Mouse (Mus musculus) brain, adult 2 months (tissue): ENCODE data around the gene Ntrk2.
A peak's percentile ranks its signal among the peaks of the same experiment; 100 is the strongest.

Experiments
- DNase-seq: peaks from one replicate; pipeline ENCODE4 v3.0.0; 2011; ENCODE audit warnings: low read depth, low spot score

Ntrk2 gene

DNA sequence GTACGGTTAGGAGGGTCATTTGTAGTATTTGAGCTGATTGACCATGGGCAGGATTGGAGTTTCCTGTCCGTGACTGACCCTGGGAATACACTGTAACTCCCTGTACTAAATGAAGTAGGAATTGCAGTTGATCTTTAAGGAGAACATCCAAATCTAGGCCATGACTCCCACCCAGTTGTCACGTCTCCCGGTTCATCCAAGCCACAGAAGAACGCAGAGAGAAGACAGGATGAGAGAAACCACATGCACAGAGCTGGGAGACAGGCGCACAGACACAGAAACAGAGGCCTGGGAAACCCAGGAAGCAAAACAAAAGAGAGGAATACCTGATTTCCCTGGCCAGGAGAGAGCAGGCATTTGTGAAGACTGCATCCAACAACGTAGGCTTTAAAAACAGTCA lies 117.1 kb downstream of the Ntrk2 start:
- peak; percentile 59 for DNase-seq

- no peak for DNase-seq
Observed at GRCm38 (mm10) chr13:58924486-58924885, 118.1 kb downstream of the Ntrk2 start.

DNA sequence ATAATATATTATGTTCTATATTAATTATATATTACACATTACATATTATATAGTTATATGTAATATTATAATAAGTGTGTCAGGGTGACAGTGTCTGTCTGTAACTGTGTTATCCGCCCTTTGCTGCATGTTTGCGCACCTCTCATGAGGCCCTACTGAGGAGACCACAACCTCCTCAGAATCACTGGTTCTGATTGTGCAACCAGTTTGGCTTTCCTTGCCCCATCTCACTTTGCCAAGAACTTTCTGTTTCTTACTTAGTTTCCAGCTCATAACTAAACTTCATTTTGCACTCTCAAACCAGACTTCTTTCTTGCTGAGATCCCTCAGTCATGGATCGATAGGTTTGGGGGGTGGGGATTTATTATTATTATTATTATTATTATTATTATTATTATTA lies 120.8 kb downstream of the Ntrk2 start:
- no peak for DNase-seq

DNA sequence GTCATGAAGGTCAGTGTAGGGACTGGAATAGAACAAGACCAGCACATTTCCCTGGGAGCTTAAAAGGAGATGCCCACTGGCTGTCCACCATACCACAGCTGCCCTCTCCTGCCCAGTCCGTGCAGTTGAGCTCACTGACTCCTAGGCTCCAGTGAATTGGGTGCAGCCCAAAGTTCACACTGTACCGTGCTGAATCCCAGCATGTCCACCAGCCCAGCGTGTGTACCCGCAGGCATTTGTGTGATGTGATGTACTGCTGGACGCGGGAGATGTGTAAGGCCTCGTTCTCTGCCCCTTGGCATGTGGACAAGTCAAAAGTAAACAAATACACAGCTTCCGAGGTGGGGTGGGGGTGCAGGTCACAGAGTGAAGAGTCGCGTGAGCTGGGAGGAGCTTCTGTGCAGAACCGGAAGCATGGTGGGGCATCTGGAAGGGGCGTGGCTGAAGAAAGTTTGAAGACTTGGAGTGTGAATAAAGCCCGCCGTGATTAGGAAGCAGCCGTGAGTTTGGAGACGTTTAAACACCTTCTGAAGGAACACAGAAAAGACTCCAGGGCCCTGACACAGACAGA lies 121.4 kb downstream of the Ntrk2 start:
- DNase-seq: no peak

DNA sequence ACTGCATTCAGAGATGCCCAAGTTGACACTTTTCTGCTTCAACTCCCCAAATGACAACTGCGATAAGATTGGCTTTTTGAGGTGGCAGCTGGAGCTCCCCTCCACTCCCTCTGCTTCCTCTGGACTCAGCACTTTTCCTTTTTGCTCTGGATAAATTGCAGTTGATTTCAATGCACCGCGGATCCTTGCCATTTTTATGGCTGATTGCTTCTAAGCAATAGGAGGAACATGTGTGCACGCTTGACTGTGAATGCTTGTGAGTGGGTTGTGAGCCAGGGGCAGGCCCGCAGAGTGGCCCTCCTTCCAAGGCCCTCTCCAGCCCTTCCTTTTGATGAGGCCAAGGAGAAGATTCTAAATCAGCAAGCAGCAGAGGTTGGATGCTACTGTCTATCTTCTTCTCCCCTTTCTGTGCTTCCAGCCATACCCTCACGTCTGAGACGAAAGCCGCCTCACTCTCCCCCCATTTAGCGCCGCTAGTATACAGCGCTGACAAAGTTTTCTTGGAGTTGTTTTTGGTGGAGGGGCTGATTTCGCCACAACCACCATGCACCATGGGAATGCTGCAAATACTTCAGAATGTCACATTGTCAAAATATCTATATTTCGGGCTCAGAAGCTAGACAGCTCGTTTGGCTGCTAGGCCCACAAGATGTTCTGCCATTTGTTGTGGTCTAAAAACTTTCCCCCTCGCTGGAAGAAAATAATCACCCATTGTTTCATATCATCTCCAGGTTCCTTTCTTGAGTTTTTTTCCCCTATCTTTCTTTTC lies 122.5 kb downstream of the Ntrk2 start:
- DNase-seq: peak; percentile 54

DNA sequence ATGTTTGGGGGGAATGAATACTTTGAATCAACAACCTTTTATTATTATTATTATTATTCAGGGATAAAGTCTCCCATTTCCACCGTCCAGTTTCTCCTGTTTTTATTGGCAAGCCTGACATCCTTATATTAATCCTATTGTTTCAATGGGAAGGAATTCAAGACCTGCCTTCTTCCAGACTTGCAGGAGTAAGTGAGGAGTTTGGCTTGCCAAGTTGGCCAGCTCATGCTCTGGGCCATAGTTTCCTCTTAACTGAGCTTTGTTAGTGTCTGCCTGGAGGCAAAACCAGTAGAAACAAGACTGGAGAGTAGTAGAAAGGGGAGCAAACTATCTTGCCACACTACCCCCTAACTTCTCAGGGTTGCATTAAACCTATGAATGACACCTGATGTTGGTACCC lies 123.8 kb downstream of the Ntrk2 start:
- DNase-seq: no peak

DNA sequence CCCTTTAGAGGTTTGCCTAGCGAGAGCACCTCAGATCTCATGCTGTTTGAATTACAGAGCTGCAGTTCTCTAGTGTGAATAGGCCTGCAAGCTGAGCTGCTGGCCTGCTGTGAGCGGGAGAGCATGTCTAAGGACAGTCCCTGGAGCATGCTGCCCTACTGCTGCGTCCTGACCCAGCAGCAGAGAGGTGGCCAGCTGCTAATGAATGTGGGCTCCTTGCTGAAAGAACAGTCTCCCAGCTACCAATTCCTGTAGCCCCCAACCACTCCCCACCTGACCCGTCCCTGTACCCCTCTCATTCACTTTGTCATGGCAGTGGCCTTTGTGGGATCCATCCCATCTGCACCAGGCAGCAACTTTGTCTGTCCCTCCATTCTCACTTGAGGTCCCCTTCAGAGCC lies 126.8 kb downstream of the Ntrk2 start:
- no peak for DNase-seq

GRCm38 (mm10) chr13:58934576-58935110 lies 128.3 kb downstream of the Ntrk2 start:
- DNase-seq: peak; percentile 74

DNA sequence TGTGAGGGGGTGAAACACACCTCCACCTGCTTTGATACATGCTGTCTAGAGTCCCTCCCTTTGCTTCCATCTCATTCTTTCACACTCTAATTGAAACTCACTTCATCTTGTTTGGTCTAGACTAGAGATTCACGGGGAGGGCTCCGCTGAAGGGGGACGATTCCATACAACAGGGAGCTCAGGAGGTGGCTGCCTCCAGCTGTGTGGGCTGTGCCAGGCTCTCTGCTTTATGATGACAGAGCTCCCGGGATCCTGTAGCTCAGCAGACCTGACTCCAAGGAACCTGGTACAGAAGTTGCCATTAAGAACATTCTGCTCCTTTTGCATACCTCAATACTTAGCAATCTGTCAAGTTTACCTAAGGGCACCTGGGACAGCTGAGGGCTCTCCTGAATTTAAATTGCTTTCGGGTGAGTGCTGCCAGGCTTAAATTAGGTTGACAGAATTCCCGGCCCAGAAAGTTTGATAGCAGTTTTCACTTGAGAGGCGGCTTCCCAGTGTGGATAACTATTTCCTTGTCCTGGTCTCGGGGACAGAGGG lies 129.7 kb downstream of the Ntrk2 start:
- peak; percentile 85 for DNase-seq

DNA sequence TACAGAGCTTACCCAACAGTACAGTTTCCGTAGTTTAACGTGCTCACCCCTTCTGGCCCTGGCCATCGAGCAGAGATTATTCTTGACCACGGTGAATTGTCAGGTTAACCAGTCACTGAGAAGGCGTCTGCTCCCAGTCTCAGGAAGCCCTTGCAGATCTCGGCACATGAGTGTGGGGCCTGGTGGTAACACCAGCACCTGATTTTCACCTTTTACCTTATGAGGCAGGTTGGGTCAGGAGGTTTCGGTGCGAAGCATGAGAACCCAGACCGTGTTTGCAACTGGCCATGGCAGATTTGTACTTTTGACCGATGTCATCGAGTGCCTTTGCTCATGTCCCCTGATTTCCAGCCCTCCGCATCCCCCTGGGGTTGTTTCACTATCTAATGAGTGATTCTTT lies 131.5 kb downstream of the Ntrk2 start:
- DNase-seq: no peak

- DNase-seq: peak; percentile 97
Observed at GRCm38 (mm10) chr13:58938464-58938863, 132.1 kb downstream of the Ntrk2 start.

GRCm38 (mm10) chr13:58940208-58940607 lies 133.8 kb downstream of the Ntrk2 start:
- peak; percentile 82 for DNase-seq

GRCm38 (mm10) chr13:58940798-58941197 lies 134.4 kb downstream of the Ntrk2 start:
- DNase-seq: no peak

DNA sequence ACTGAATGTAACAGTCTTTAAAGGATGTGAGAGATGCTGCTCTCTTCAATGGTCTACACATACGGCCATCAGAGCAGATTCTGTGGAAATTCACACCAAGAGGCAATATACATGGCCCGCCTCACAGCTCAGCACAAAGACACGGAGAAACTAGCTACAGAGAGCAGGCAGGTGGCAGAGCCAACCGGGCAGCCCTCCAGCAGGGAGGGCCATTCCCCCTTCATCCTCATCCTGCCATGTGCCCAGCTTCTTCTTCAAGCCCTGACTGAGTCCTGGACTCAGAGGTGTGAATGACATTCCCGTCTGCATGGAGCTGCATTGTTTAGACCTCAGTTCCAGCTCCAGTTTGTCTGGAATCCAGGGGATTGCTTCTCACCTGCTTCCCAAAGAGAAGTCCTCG lies 139.4 kb downstream of the Ntrk2 start:
- DNase-seq: peak; percentile 89

DNA sequence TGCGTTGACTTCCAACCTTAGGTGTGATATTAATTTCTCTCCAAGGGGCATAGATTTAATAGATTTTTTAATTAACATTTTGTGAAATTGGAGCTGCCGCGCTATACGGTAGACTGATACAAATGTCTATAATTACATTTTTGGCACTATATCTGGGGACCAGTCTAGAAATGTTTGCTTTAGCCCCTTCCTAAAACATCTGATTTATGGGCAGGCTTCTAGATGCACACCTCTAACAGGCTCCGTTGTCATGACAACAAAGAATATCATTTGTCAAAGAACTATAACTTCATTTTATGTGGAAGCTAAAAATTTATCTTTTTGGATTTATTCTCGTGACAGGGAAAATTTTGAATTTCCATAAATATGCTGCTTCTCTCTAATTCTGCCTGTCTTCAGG lies 140.2 kb downstream of the Ntrk2 start:
- DNase-seq: no peak

DNA sequence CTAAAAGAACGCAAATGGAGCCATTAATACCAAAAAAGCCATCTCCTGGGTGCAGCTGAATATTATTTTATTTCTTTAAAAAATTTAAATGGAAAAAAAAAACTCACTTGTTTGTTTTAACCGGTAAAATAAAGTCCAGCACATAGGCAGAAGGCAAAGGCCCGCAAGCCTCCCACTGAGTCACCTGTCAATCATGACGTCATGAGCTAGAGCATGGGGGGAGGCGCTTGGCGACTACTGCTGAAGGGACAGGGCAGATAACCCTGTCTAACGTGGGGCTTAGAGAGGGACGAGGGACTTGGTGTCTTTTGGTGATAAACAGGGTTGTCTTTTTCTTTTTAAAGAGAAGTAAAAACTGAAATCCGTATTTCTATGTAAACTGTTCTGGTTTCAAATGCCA lies 140.7 kb downstream of the Ntrk2 start:
- no peak for DNase-seq

DNA sequence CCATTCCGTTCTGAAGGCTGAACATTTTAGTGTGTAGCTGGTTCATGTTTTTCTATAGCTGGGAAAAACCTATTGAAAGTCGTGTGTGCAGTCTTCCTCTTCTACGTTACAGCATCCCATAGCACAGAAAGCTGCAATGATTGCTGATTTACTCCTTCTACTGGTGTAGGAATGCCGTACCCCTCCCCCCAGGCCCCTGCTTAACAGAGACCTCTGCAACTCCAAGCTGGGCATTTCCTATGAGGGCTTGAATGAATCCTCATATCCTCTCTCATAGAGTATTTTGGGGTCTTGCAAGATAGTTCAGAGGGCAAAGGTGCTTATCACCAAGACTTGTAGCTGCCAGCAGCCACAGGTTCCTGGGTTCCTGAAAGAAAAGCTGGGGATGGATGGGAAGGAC lies 148.0 kb downstream of the Ntrk2 start:
- no peak for DNase-seq

DNA sequence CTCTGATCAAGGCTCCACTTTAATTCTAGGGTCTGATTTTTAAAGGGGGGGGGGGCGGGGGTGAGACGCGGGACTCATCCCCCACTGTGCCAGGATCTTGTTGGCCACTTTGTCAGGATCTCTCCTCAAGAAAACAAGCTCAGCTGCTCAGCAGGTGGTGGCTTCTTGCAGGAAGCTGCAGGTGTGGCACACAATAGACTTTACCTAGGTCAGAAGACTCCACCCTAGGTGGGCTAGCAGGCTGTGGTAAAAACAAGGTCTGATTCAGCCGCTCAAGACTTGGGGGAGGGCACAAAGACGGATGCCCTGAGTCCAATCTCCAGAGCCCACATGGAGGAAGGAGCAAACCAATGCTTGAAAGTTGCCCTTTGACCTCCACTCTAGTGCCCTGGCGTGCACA lies 148.4 kb downstream of the Ntrk2 start:
- DNase-seq: no peak

- peak; percentile 70 for DNase-seq
Observed at GRCm38 (mm10) chr13:58955237-58955777, 148.9 kb downstream of the Ntrk2 start.

DNA sequence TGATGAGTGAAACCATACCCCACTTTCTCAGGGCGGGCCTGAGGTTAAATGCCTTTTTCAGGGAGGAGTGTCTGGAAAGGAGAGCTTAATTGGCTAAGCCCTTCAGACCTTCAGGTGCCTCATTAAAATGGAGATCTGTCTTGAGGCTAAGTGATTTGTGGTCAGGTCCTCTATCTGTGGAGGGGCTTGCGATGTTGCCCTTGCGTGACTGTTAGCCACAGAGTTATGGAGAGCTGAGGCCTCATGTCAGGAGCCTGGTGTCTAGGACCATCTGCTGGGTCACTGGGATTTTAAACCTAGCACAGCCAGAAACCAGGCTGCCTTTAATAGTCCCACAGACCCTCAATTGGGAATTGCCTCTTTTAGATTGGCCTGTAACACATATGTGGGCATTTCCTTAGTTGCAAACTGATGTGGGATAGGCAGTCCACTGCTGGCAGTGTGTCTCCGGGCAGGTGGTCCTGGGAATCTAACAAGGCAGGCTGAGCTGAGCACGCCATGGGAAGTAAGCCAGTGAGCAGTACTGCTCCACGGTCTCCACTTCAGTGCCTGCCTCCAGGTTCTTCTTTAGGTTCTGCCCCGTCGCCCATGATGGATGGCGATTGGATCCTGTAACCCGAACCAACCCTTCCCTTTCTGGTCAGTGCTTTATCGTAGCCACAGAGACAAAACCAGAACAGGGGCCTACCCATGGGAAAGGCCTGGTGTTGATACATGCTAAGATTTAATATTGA lies 152.0 kb downstream of the Ntrk2 start:
- DNase-seq: no peak

- DNase-seq: no peak
Observed at GRCm38 (mm10) chr13:58960321-58960720, 154.0 kb downstream of the Ntrk2 start.
